ENCODE assay signal across 8 mouse cellular contexts in genomic region chr16:23151423-23151822, GRCm38 (mm10). TPM values are rescaled to one million over a fixed set of nuclear protein-coding genes. Genes with fewer than 3 reads are reported as not detected.
DNase-seq lines count a peak whose midpoint lies in the region; ATAC-seq and TF ChIP-seq lines count a peak whose summit lies in the region.
"Had no signal": no experiment of that assay in that cellular context is flagged by ENCODE, and none has a peak within 500 bp of the region (broad histone marks: within the 10 kb centered on the region; RNA-seq: fewer than 3 reads in every experiment).

No protein-coding gene starts in this region.

- TF ChIP-seq EP300 in lung, postnatal 0 days (IDR thresholded peaks at IDR 0.05) = no peak

- intact Hi-C loops in heart, postnatal 14 days (cut with DNase I) = loop anchor here (1.0 to 2.0 kb wide), 2 partner anchors 73 to 252 kb away; partner anchors contain the start of gene St6gal1

- ATAC-seq in hindbrain, embryonic 16.5 days = 0 out of 2 replicates have a peak, but pooled peaks have one; percentile 65
- ATAC-seq in lung, postnatal 0 days = 0 out of 2 replicates have a peak, but pooled peaks have one; percentile 23

- no peaks in the 10 kb centered on the region for H3K9me3 ChIP-seq in hindbrain, embryonic 16.5 days (ENCODE audit: control insufficient read depth, low read length)
- no peaks in the 10 kb centered on the region for H3K9me3 ChIP-seq in hindbrain, embryonic 10.5 days
- no peaks in the 10 kb centered on the region for H3K9me3 ChIP-seq in lung, postnatal 0 days (ENCODE audit: low read length)

- peak; percentile 78 for TF ChIP-seq CTCF in lung, postnatal 0 days (IDR thresholded peaks at IDR 0.05)

- H3K4me1 ChIP-seq in hindbrain, embryonic 16.5 days (ENCODE audit: control insufficient read depth, insufficient read depth, low read depth, low read length) = no peaks in the 10 kb centered on the region
- H3K4me1 ChIP-seq in hindbrain, embryonic 10.5 days (replicated peaks) = no peaks in the 10 kb centered on the region
- H3K4me1 ChIP-seq in lung, postnatal 0 days (ENCODE audit: insufficient read depth, low read depth, low read length) = no peaks in the 10 kb centered on the region

- H3K27ac ChIP-seq in hindbrain, embryonic 16.5 days (ENCODE audit: low read depth, low read length) = no peak overlapping the region
- H3K27ac ChIP-seq in hindbrain, embryonic 10.5 days = no peak overlapping the region
- no peak overlapping the region for H3K27ac ChIP-seq in lung, postnatal 0 days (ENCODE audit: low read length)

- H3K27me3 ChIP-seq in hindbrain, embryonic 16.5 days (replicated peaks; ENCODE audit: control insufficient read depth, insufficient read depth, low read length) = no peaks in the 10 kb centered on the region
- no peaks in the 10 kb centered on the region for H3K27me3 ChIP-seq in hindbrain, embryonic 10.5 days (ENCODE audit: insufficient read depth, poor library complexity, severe bottlenecking)
- no peaks in the 10 kb centered on the region for H3K27me3 ChIP-seq in lung, postnatal 0 days (replicated peaks; ENCODE audit: insufficient read depth, low read length)

- no peak overlapping the region for H3K4me3 ChIP-seq in hindbrain, embryonic 16.5 days (ENCODE audit: low read length)
- H3K4me3 ChIP-seq in hindbrain, embryonic 10.5 days = no peak overlapping the region
- H3K4me3 ChIP-seq in lung, postnatal 0 days (ENCODE audit: low read depth, low read length) = no peak overlapping the region

- no peak for DNase-seq in hindbrain, embryonic 10.5 days (ENCODE audit: low spot score)
- peak; percentile 76 for DNase-seq in CD4-positive helper T cell, adult 2 months (ENCODE audit: low read depth, low spot score)
- DNase-seq in NIH3T3 (ENCODE audit: low read depth) = peak; percentile 72
- DNase-seq in heart, postnatal 14 days = peak; percentile 28 to 47
- peak; percentile 67 for DNase-seq in lung, postnatal 0 days (ENCODE audit: low spot score)
- no peak for DNase-seq in ovary, adult 18-20 months (ENCODE audit: low spot score)

- H3K36me3 ChIP-seq in hindbrain, embryonic 16.5 days (ENCODE audit: control insufficient read depth, insufficient read depth, low read length) = no peaks in the 10 kb centered on the region
- H3K36me3 ChIP-seq in hindbrain, embryonic 10.5 days = no peaks in the 10 kb centered on the region
- no peaks in the 10 kb centered on the region for H3K36me3 ChIP-seq in lung, postnatal 0 days (ENCODE audit: insufficient read depth, low read length)

- no peak overlapping the region for H3K9ac ChIP-seq in hindbrain, embryonic 16.5 days (ENCODE audit: low read depth, low read length)
- H3K9ac ChIP-seq in lung, postnatal 0 days (replicated peaks; ENCODE audit: low read depth) = no peak overlapping the region

- H3K4me2 ChIP-seq in hindbrain, embryonic 16.5 days (ENCODE audit: low read length) = no peak overlapping the region
- H3K4me2 ChIP-seq in lung, postnatal 0 days (replicated peaks; ENCODE audit: low read depth, low read length) = no peak overlapping the region

- WGBS in hindbrain, embryonic 16.5 days = 22% methylated on average over 2 of the region's 2 CpGs
- 32% methylated on average over 2 of the region's 2 CpGs for WGBS in hindbrain, embryonic 10.5 days
- 16% methylated on average over 2 of the region's 2 CpGs for WGBS in lung, postnatal 0 days

RNA-seq across cellular contexts. Expression of gene Adipoq, which starts 5.1 kb away (rescaled TPM):
- 0.32 TPM in 1 of 2 replicates, not detected in the other for polyA plus RNA-seq in hindbrain, embryonic 16.5 days (2015; fragmentation: Nextera tagmentation; extraction: Ambion mirVana)
- polyA plus RNA-seq in hindbrain, embryonic 10.5 days (2016; fragmentation: Nextera tagmentation; extraction: Ambion mirVana) = not detected in 2 replicates
- 10 to 100 TPM in 1 of 2 experiments, 1 to 10 TPM in 1; 5.1 to 18.8 TPM for total RNA-seq in heart, postnatal 14 days (2021)
- not detected in 2 replicates for polyA plus RNA-seq in lung, postnatal 0 days (2015; fragmentation: Nextera tagmentation; extraction: Ambion mirVana)
- total RNA-seq: layer of hippocampus, postnatal 36 days had no signal

RNA-seq across cellular contexts. Expression of gene Rfc4, which starts 23.9 kb away (rescaled TPM):
- polyA plus RNA-seq in hindbrain, embryonic 16.5 days (2015; fragmentation: Nextera tagmentation; extraction: Ambion mirVana) = 38.5 and 39.1 TPM in 2 replicates
- 190 and 227 TPM in 2 replicates for polyA plus RNA-seq in hindbrain, embryonic 10.5 days (2016; fragmentation: Nextera tagmentation; extraction: Ambion mirVana)
- 1 to 10 TPM; 4.4 to 9.3 TPM for total RNA-seq in heart, postnatal 14 days (2021)
- polyA plus RNA-seq in lung, postnatal 0 days (2015; fragmentation: Nextera tagmentation; extraction: Ambion mirVana) = 19.0 and 21.4 TPM in 2 replicates

RNA-seq across cellular contexts. Expression of gene Eif4a2, which starts 44.2 kb away (rescaled TPM):
- 334 and 357 TPM in 2 replicates for polyA plus RNA-seq in hindbrain, embryonic 16.5 days (2015; fragmentation: Nextera tagmentation; extraction: Ambion mirVana)
- 133 and 157 TPM in 2 replicates for polyA plus RNA-seq in hindbrain, embryonic 10.5 days (2016; fragmentation: Nextera tagmentation; extraction: Ambion mirVana)
- 100 to 1,000 TPM; 264 to 305 TPM for total RNA-seq in heart, postnatal 14 days (2021)
- 144 and 177 TPM in 2 replicates for polyA plus RNA-seq in lung, postnatal 0 days (2015; fragmentation: Nextera tagmentation; extraction: Ambion mirVana)

Comparison
In these comparisons a context has a peak if more than half of its experiments do, and no peak if none do; other contexts are left out.
1. DNase-seq: peak in CD4-positive helper T cell, adult 2 months (single experiment), NIH3T3 (single experiment), heart, postnatal 14 days (2 of 2) and lung, postnatal 0 days (single experiment); none in hindbrain, embryonic 10.5 days (single experiment) and ovary, adult 18-20 months (single experiment).